Mouse (Mus musculus) ES-E14 (cell line): ENCODE results near the gene Srbd1.

ENCODE experiments used
- CHD2 ChIP-seq: IDR thresholded peaks from 2 replicates; pipeline ENCODE4 v1.6.1; 2014; ENCODE audit warnings: mild to moderate bottlenecking, low read depth, low read length, inconsistent platforms
- MAFK ChIP-seq: IDR thresholded peaks from 2 replicates; pipeline ENCODE4 v1.6.1; 2014; ENCODE audit warnings: mild to moderate bottlenecking, low read depth, low read length, inconsistent platforms; ENCODE audit not compliant: insufficient read depth
- ZC3H11A ChIP-seq: IDR thresholded peaks from 2 replicates; pipeline ENCODE4 v1.6.1; 2012; ENCODE audit warnings: low read depth, mild to moderate bottlenecking, inconsistent platforms, low read length, borderline replicate concordance
- ZNF384 ChIP-seq: IDR thresholded peaks from 2 replicates; pipeline ENCODE4 v1.6.1; 2012; ENCODE audit warnings: low read depth, low read length, inconsistent platforms

- TF ChIP-seq CHD2 (no peak), ZC3H11A (no peak), MAFK (no peak), ZNF384 (no peak)
Observed at GRCm38 (mm10) chr17:86019793-86020192, 125.2 kb downstream of the Srbd1 start.
